In genomic region chr3:53376864-53377447, GRCm38 (mm10) we compare ENCODE assay signal across 11 mouse cellular contexts.
DNase-seq lines count a peak whose midpoint lies in the region; ATAC-seq and TF ChIP-seq lines count a peak whose summit lies in the region.
"Had no signal": no experiment of that assay in that cellular context is flagged by ENCODE, and none has a peak within 500 bp of the region (broad histone marks: within the 10 kb centered on the region; RNA-seq: fewer than 3 reads in every experiment).

No protein-coding gene starts in this region.

- no peak for ATAC-seq in heart, embryonic 11.5 days (replicated peaks; ENCODE audit: insufficient number of reproducible peaks, low FRiP score, low TSS enrichment)
- ATAC-seq: intestine, embryonic 15.5 days had no signal

- WGBS in heart, embryonic 11.5 days (ENCODE audit: insufficient replicate concordance), result 68% methylated on average over 3 of the region's 3 CpGs
- WGBS in thymus, adult 2 months, result 87% methylated on average over 3 of the region's 3 CpGs

- H3K9ac ChIP-seq in heart, embryonic 11.5 days (ENCODE audit: low read depth, low read length), result no peak overlapping the region
- H3K9ac ChIP-seq: intestine, embryonic 15.5 days; neural tube, embryonic 15.5 days had no signal

- no peak overlapping the region for H3K27ac ChIP-seq in heart, embryonic 11.5 days (ENCODE audit: low read depth, low read length)
- no peak overlapping the region for H3K27ac ChIP-seq in thymus, adult 2 months (ENCODE audit: control insufficient read depth, insufficient read depth, low read length)
- H3K27ac ChIP-seq: intestine, embryonic 15.5 days; neural tube, embryonic 15.5 days had no signal

- H3K9me3 ChIP-seq in heart, embryonic 11.5 days (replicated peaks; ENCODE audit: control insufficient read depth, low read length), result no peaks in the 10 kb centered on the region
- H3K9me3 ChIP-seq: intestine, embryonic 15.5 days; neural tube, embryonic 15.5 days had no signal

- no peak for TF ChIP-seq CTCF in thymus, adult 2 months (IDR thresholded peaks at IDR 0.05; ENCODE audit: borderline replicate concordance, control insufficient read depth, extremely low read depth, insufficient read depth, low read length, poor library complexity)

- intact Hi-C loops in left cerebral cortex, postnatal 25 days (cut with DNase I), result loop anchor here (5.0 kb wide), 3 partner anchors 65 to 335 kb away; partner anchors contain the start of gene Lhfp

- no peak for TF ChIP-seq POLR2A in thymus, adult 2 months (IDR thresholded peaks at IDR 0.05; ENCODE audit: control insufficient read depth, extremely low read depth, insufficient read depth, low read length, poor library complexity)

- H3K4me3 ChIP-seq in heart, embryonic 11.5 days (ENCODE audit: low read depth, low read length), result no peak overlapping the region
- H3K4me3 ChIP-seq in thymus, adult 2 months (ENCODE audit: control insufficient read depth, insufficient read depth, low read length), result no peak overlapping the region
- H3K4me3 ChIP-seq: intestine, embryonic 15.5 days; neural tube, embryonic 15.5 days had no signal

- no peaks in the 10 kb centered on the region for H3K4me1 ChIP-seq in heart, embryonic 11.5 days (ENCODE audit: control insufficient read depth, insufficient read depth, low read length)
- H3K4me1 ChIP-seq in thymus, adult 2 months (replicated peaks; ENCODE audit: control insufficient read depth, insufficient read depth, low read length), result no peaks in the 10 kb centered on the region
- H3K4me1 ChIP-seq: intestine, embryonic 15.5 days had no signal

- no peaks in the 10 kb centered on the region for H3K36me3 ChIP-seq in heart, embryonic 11.5 days (ENCODE audit: control insufficient read depth, insufficient read depth, low read length)
- H3K36me3 ChIP-seq in thymus, adult 2 months (ENCODE audit: control insufficient read depth, insufficient read depth, low read length), result no peaks in the 10 kb centered on the region
- H3K36me3 ChIP-seq: intestine, embryonic 15.5 days; neural tube, embryonic 15.5 days had no signal

- H3K27me3 ChIP-seq in heart, embryonic 11.5 days (ENCODE audit: control insufficient read depth, insufficient read depth, low read length), result no peaks in the 10 kb centered on the region
- no peaks in the 10 kb centered on the region for H3K27me3 ChIP-seq in thymus, adult 2 months (ENCODE audit: control insufficient read depth, insufficient read depth, low read length)
- H3K27me3 ChIP-seq: intestine, embryonic 15.5 days had no signal

- H3K4me2 ChIP-seq in heart, embryonic 11.5 days, result no peak overlapping the region
- H3K4me2 ChIP-seq: intestine, embryonic 15.5 days; liver, embryonic 11.5 days; neural tube, embryonic 15.5 days had no signal

- peak; percentile 91 for DNase-seq in 3T3-L1 (ENCODE audit: low read depth, low spot score)
- peak; percentile 55 for DNase-seq in Muller cell, postnatal 12 days (ENCODE audit: inconsistent ontology term)
- peak; percentile 63 for DNase-seq in layer of hippocampus, adult 11-12 months (ENCODE audit: low spot score)
- peak; percentile 53 to 84 for DNase-seq in left cerebral cortex, postnatal 25 days (ENCODE audit: low spot score in 2 of 2)
- no peak for DNase-seq in natural killer cell, adult 2 months (ENCODE audit: low spot score in 2 of 2)
- DNase-seq in thymus, adult 2 months, result no peak
- DNase-seq: thymus, postnatal 36 days had no signal

Comparison
In these comparisons a context has a peak if more than half of its experiments do, and no peak if none do; other contexts are left out.
1. DNase-seq: peak in 3T3-L1 (single experiment), Muller cell, postnatal 12 days (single experiment), layer of hippocampus, adult 11-12 months (single experiment) and left cerebral cortex, postnatal 25 days (2 of 2); none in natural killer cell, adult 2 months (0 of 2) and thymus, adult 2 months (single experiment).